Mouse (Mus musculus): ENCODE data around the gene Dock2. TPM values are rescaled to one million over a fixed set of nuclear protein-coding genes. Genes with fewer than 3 reads are reported as not detected.
A peak's percentile ranks its signal among the peaks of the same experiment; 100 is the strongest.

The Dock2 gene
- polyA plus RNA-seq, 1 experiment from 2014 or later: 0.43 TPM

GRCm38 (mm10) chr11:34312208-34312607, 471.5 kb downstream of the Dock2 start:
- WGBS: 85% methylated on average over 7 of the region's 7 CpGs
- no peak overlapping the region for H3K4me3 ChIP-seq
- DNase-seq (ENCODE audit: extremely low spot score, low spot score): no peak
- H3K36me3 ChIP-seq (replicated peaks): no peaks in the 10 kb centered on the region
- no peaks in the 10 kb centered on the region for H3K9me3 ChIP-seq
- no peak overlapping the region for H3K27ac ChIP-seq
- H3K4me1 ChIP-seq: peaks cover 24% of the 10 kb centered on the region
- peaks cover 26% of the 10 kb centered on the region for H3K27me3 ChIP-seq (ENCODE audit: poor library complexity, severe bottlenecking)

GRCm38 (mm10) chr11:34311717-34312116, 472.0 kb downstream of the Dock2 start:
- H3K27ac ChIP-seq: no peak overlapping the region
- H3K4me1 ChIP-seq: peaks cover 19% of the 10 kb centered on the region
- no peaks in the 10 kb centered on the region for H3K9me3 ChIP-seq
- no peak overlapping the region for H3K4me3 ChIP-seq
- 82% methylated on average over 5 of the region's 5 CpGs for whole genome bisulfite sequencing
- DNase-seq (ENCODE audit: extremely low spot score, low spot score): no peak
- H3K36me3 ChIP-seq (replicated peaks): no peaks in the 10 kb centered on the region
- H3K27me3 ChIP-seq (ENCODE audit: poor library complexity, severe bottlenecking): peaks cover 21% of the 10 kb centered on the region

DNA sequence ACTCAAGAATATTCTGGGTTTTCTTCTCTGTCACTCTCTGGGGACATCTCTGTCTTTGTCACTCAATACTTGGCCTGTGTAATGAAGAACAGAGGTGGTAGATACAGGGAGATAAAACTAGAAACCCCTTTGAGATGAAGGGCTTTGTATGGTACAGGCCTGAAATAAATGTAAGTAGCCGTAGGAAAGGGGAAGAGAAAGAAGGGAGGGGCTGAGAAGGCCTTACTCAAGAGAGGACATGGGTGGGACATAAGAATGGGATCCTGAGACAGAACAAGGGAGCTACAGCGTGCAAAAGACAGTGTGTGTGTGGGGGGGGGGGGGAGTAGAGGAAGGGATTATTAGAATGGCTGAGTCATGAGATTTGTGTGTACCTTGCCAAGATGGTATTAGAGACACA, 474.3 kb downstream of the Dock2 start:
- WGBS: 90% methylated on average over 2 of the region's 2 CpGs

DNA sequence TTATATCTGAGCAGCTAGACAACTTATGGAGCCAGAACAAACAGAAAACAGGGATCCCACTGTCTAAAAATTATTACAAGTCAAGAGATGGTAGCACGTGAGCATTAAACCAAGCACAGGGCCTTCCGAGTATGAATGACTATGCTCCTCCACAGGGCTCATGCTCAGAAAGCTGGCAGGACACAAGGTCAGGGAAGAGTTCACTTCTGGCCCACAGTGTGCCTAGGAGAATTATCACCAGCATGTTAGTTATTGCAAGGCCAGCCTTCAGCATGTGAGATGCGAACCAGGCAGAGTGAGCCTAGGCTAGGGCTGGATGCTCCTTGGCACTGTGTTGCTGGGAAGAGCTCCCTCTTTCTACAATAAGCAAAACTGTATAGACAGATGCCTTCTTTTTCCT, 475.0 kb downstream of the Dock2 start:
- no peak for DNase-seq (ENCODE audit: extremely low spot score, low spot score)
- H3K4me1 ChIP-seq: no peaks in the 10 kb centered on the region
- H3K36me3 ChIP-seq (replicated peaks): no peaks in the 10 kb centered on the region
- 96% methylated on average over 3 of the region's 3 CpGs for WGBS
- H3K9me3 ChIP-seq: no peaks in the 10 kb centered on the region
- H3K27me3 ChIP-seq (ENCODE audit: poor library complexity, severe bottlenecking): peaks cover 2% of the 10 kb centered on the region
- H3K27ac ChIP-seq: no peak overlapping the region
- H3K4me3 ChIP-seq: no peak overlapping the region

More for the DNA sequence above, 474.3 kb downstream of the Dock2 start:
- H3K4me3 ChIP-seq: no peak overlapping the region
- H3K27me3 ChIP-seq (ENCODE audit: poor library complexity, severe bottlenecking): peaks cover 7% of the 10 kb centered on the region
- no peaks in the 10 kb centered on the region for H3K9me3 ChIP-seq
- no peak overlapping the region for H3K27ac ChIP-seq
- no peak for DNase-seq (ENCODE audit: extremely low spot score, low spot score)
- no peaks in the 10 kb centered on the region for H3K4me1 ChIP-seq
- H3K36me3 ChIP-seq (replicated peaks): no peaks in the 10 kb centered on the region

GRCm38 (mm10) chr11:34306231-34306630, 477.5 kb downstream of the Dock2 start:
- no peak overlapping the region for H3K27ac ChIP-seq
- no peaks in the 10 kb centered on the region for H3K4me1 ChIP-seq
- WGBS: 89% methylated on average over 3 of the region's 3 CpGs
- H3K36me3 ChIP-seq (replicated peaks): no peaks in the 10 kb centered on the region
- H3K4me3 ChIP-seq: no peak overlapping the region
- H3K27me3 ChIP-seq (ENCODE audit: poor library complexity, severe bottlenecking): no peaks in the 10 kb centered on the region; the same call in 1 of the 2 replicates
- DNase-seq (ENCODE audit: extremely low spot score, low spot score): no peak
- H3K9me3 ChIP-seq: no peaks in the 10 kb centered on the region

DNA sequence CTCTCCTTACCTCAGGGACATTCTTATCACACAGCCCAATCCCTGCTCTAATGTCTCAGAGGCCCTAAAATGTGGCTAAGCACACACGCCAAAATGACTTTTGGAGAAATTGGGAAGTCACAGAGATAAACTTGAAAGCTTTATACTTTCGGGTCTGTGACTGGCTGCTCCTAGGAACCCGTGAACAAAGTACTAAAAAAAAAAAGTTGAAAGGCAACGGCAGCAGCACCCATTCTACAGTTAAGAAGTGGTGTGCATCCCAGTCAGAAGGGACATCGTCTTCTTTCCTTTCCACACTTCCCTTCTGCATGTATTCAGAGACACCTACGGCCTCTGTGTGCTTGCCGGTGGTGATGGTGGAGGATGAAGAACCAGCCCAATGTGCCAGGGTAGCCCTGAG, 483.6 kb downstream of the Dock2 start:
- WGBS: 95% methylated on average over 7 of the region's 7 CpGs
- H3K36me3 ChIP-seq (replicated peaks): no peaks in the 10 kb centered on the region
- peaks cover 15% of the 10 kb centered on the region for H3K4me1 ChIP-seq
- no peak overlapping the region for H3K4me3 ChIP-seq
- DNase-seq (ENCODE audit: extremely low spot score, low spot score): no peak
- no peak overlapping the region for H3K27ac ChIP-seq
- peaks cover 36% of the 10 kb centered on the region for H3K27me3 ChIP-seq (ENCODE audit: poor library complexity, severe bottlenecking)
- no peaks in the 10 kb centered on the region for H3K9me3 ChIP-seq

- no peaks in the 10 kb centered on the region for H3K36me3 ChIP-seq (replicated peaks)
- DNase-seq (ENCODE audit: extremely low spot score, low spot score): no peak
- H3K4me3 ChIP-seq: no peak overlapping the region
- no peaks in the 10 kb centered on the region for H3K9me3 ChIP-seq
- H3K27me3 ChIP-seq (ENCODE audit: poor library complexity, severe bottlenecking): peaks cover 41% of the 10 kb centered on the region
- H3K4me1 ChIP-seq: peaks cover 15% of the 10 kb centered on the region
- 87% methylated on average over 1 of the region's 1 CpGs for WGBS
- H3K27ac ChIP-seq: no peak overlapping the region
These were observed 484.1 kb downstream of the Dock2 start for GRCm38 (mm10) chr11:34299550-34299949.

GRCm38 (mm10) chr11:34297698-34298378, 485.9 kb downstream of the Dock2 start:
- H3K27ac ChIP-seq: peak overlapping the region; percentile 40; the same call in 1 of the 2 replicates
- peaks cover 58% of the 10 kb centered on the region for H3K27me3 ChIP-seq (ENCODE audit: poor library complexity, severe bottlenecking)
- H3K4me1 ChIP-seq: peaks cover 15% of the 10 kb centered on the region
- WGBS: 63% methylated on average over 5 of the region's 5 CpGs
- no peaks in the 10 kb centered on the region for H3K36me3 ChIP-seq (replicated peaks)
- no peak for DNase-seq (ENCODE audit: extremely low spot score, low spot score)
- H3K4me3 ChIP-seq: no peak overlapping the region
- H3K9me3 ChIP-seq: no peaks in the 10 kb centered on the region

- no peak overlapping the region for H3K27ac ChIP-seq
- H3K9me3 ChIP-seq: no peaks in the 10 kb centered on the region
- H3K36me3 ChIP-seq (replicated peaks): no peaks in the 10 kb centered on the region
- H3K27me3 ChIP-seq (ENCODE audit: poor library complexity, severe bottlenecking): peaks cover 78% of the 10 kb centered on the region
- 54% methylated on average over 3 of the region's 3 CpGs for WGBS
- peaks cover 26% of the 10 kb centered on the region for H3K4me1 ChIP-seq
- no peak for DNase-seq (ENCODE audit: extremely low spot score, low spot score)
- H3K4me3 ChIP-seq: no peak overlapping the region
These were observed 492.4 kb downstream of the Dock2 start for GRCm38 (mm10) chr11:34291304-34291703.

- H3K27ac ChIP-seq: peak overlapping the region; percentile 62; the same call in 1 of the 2 replicates
- DNase-seq (ENCODE audit: extremely low spot score, low spot score): no peak
- H3K27me3 ChIP-seq (ENCODE audit: poor library complexity, severe bottlenecking): peaks cover 78% of the 10 kb centered on the region
- peaks cover 26% of the 10 kb centered on the region for H3K4me1 ChIP-seq
- no peak overlapping the region for H3K4me3 ChIP-seq
- no peaks in the 10 kb centered on the region for H3K36me3 ChIP-seq (replicated peaks)
- no peaks in the 10 kb centered on the region for H3K9me3 ChIP-seq
- WGBS: 14% methylated on average over 2 of the region's 2 CpGs
These were observed 493.0 kb downstream of the Dock2 start for GRCm38 (mm10) chr11:34290708-34291107.

GRCm38 (mm10) chr11:34290265-34290664, 493.4 kb downstream of the Dock2 start:
- no peaks in the 10 kb centered on the region for H3K9me3 ChIP-seq
- no peak overlapping the region for H3K4me3 ChIP-seq
- H3K27ac ChIP-seq: peak overlapping the region; percentile 62; the same call in 1 of the 2 replicates
- H3K36me3 ChIP-seq (replicated peaks): no peaks in the 10 kb centered on the region
- WGBS: 6% methylated on average over 4 of the region's 4 CpGs
- peak; percentile 39 for DNase-seq (ENCODE audit: extremely low spot score, low spot score)
- H3K27me3 ChIP-seq (ENCODE audit: poor library complexity, severe bottlenecking): peaks cover 78% of the 10 kb centered on the region
- H3K4me1 ChIP-seq: peaks cover 26% of the 10 kb centered on the region

- H3K9me3 ChIP-seq: no peaks in the 10 kb centered on the region
- H3K4me1 ChIP-seq: peaks cover 24% of the 10 kb centered on the region
- peak; percentile 19 for DNase-seq (ENCODE audit: extremely low spot score, low spot score)
- 24% methylated on average over 13 of the region's 13 CpGs for WGBS
- peaks cover 94% of the 10 kb centered on the region for H3K27me3 ChIP-seq (ENCODE audit: poor library complexity, severe bottlenecking)
- no peak overlapping the region for H3K4me3 ChIP-seq
- H3K27ac ChIP-seq: no peak overlapping the region
- H3K36me3 ChIP-seq (replicated peaks): no peaks in the 10 kb centered on the region
These were observed 499.4 kb downstream of the Dock2 start for GRCm38 (mm10) chr11:34284124-34284808.

DNA sequence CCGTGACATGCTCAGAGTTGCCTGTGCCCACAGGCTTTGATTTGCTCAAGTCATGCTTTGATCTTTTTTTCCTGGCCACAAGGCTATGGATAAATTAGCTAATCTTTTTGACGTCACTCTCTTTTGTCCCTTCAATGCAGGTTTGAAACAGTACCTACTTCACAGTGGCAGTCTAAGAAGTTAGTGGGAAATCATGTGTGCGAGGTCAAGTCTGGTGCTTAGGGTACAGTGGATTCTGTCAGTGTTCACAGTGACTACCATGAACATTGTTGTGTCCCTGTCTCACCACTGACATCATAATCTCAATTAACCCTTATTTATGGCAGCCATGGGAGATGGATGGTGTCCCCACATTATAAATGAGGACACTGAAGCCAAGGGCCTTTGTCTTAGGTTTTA, 506.6 kb downstream of the Dock2 start:
- no peak for DNase-seq (ENCODE audit: extremely low spot score, low spot score)
- 55% methylated on average over 3 of the region's 3 CpGs for WGBS
- Histone ChIP-seq H3K27me3 (ENCODE audit: poor library complexity, severe bottlenecking) (peaks cover 61% of the 10 kb centered on the region), H3K4me1 (peaks cover 20% of the 10 kb centered on the region), H3K27ac (no peak overlapping the region), H3K4me3 (no peak overlapping the region), H3K36me3 (replicated peaks) (no peaks in the 10 kb centered on the region), H3K9me3 (no peaks in the 10 kb centered on the region)

All from forebrain, embryonic 10.5 days (tissue).